Mouse (Mus musculus): Measurements from ENCODE around the gene Acot1. TPM values are rescaled to one million over a fixed set of nuclear protein-coding genes. Genes with fewer than 3 reads are reported as not detected.
"Not testable (repeated sequence)": the region's sequence is repeated elsewhere in the genome, so short reads cannot be mapped to it uniquely, and the experiment has no call there.

The Acot1 gene
- 2.7 and 2.9 TPM in 2 replicates for polyA plus RNA-seq (2012; rRNA removed)

GRCm38 (mm10) chr12:84009171-84009965, at the start of gene Acot1:
Gene Acot1, plus strand, starts transcription at chr12:84009490.
- H3K27me3 ChIP-seq (ENCODE audit: control insufficient read depth, insufficient read depth, low read length); H3K27ac ChIP-seq (ENCODE audit: insufficient read depth, low read depth, low read length); H3K36me3 ChIP-seq (ENCODE audit: control insufficient read depth, insufficient read depth, low read length): not testable (repeated sequence)

DNA sequence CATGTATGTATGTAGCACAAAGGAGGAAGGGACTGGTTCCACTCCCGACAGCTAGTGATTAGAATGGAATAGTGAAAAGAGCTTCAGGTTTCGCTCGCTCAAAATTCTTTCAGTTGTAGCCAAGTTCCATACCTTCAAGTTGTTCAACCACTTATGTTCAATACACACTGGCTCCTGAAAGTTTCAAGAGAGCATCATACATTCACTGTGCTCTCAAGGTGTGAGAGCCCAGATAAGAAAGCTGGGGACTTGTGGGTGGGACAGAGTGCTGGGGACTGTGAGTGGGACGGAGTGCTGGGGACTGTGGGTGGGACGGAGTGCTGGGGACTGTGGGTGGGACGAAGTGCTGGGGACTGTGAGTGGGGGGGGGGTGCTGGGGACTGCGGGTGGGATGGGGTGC, 44.1 kb upstream of the Acot1 start:
- WGBS = 93% methylated on average over 7 of the region's 7 CpGs
- Histone ChIP-seq H3K27ac (ENCODE audit: insufficient read depth, low read depth, low read length) (no peak overlapping the region), H3K36me3 (ENCODE audit: control insufficient read depth, insufficient read depth, low read length) (no peaks in the 10 kb centered on the region), H3K4me3 (ENCODE audit: low read depth, low read length) (no peak overlapping the region), H3K4me1 (ENCODE audit: control insufficient read depth, insufficient read depth, insufficient read length, low read length) (no peaks in the 10 kb centered on the region), H3K27me3 (ENCODE audit: control insufficient read depth, insufficient read depth, low read length) (no peaks in the 10 kb centered on the region)
- TF ChIP-seq POLR2A (IDR thresholded peaks at IDR 0.05; ENCODE audit: low read depth, low read length) (no peak), CTCF (IDR thresholded peaks at IDR 0.05; ENCODE audit: extremely low read depth, insufficient read length, insufficient replicate concordance, low read depth, low read length) (no peak)

More at GRCm38 (mm10) chr12:84009171-84009965, at the start of gene Acot1:
- WGBS = under 1% methylated on average over 67 of the region's 70 CpGs
- H3K4me3 ChIP-seq (ENCODE audit: low read depth, low read length) = peak within 1 kb of the TSS; percentile 64
- H3K4me1 ChIP-seq (ENCODE audit: control insufficient read depth, insufficient read depth, insufficient read length, low read length) = not testable (repeated sequence)

DNA sequence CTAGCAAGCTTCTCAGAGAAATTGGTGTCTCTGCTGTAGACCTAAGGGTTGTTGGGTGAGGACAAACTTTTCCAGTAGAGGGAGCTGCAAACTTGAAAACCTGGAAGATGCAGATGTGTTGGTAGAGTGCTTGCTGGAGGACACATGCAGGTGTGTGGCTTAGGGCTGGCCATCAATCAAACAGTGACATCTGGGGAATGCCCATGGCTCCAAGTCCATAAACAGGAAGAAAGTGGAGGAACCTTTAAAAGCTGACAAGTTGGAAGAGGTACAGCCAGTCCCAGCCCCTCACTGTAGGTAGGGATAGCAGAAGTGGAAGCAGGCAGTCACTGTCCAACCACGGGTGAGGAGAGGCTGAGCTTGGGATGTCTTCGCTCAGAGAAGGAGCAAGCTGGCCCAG, 37.2 kb upstream of the Acot1 start:
- Histone ChIP-seq H3K36me3 (ENCODE audit: control insufficient read depth, insufficient read depth, low read length) (no peaks in the 10 kb centered on the region), H3K4me3 (ENCODE audit: low read depth, low read length) (no peak overlapping the region), H3K4me1 (ENCODE audit: control insufficient read depth, insufficient read depth, insufficient read length, low read length) (peaks cover 3% of the 10 kb centered on the region; the same call in 1 of the 2 replicates), H3K27me3 (ENCODE audit: control insufficient read depth, insufficient read depth, low read length) (no peaks in the 10 kb centered on the region), H3K27ac (ENCODE audit: insufficient read depth, low read depth, low read length) (no peak overlapping the region)
- TF ChIP-seq CTCF (IDR thresholded peaks at IDR 0.05; ENCODE audit: extremely low read depth, insufficient read length, insufficient replicate concordance, low read depth, low read length) = peak; percentile 63; the same call in 1 of the 2 replicates
- no peak for TF ChIP-seq POLR2A (IDR thresholded peaks at IDR 0.05; ENCODE audit: low read depth, low read length)
- 35% methylated on average over 2 of the region's 2 CpGs for WGBS

GRCm38 (mm10) chr12:83978862-83979261, 30.4 kb upstream of the Acot1 start:
- 91% methylated on average over 6 of the region's 6 CpGs for WGBS
- Histone ChIP-seq H3K27me3 (ENCODE audit: control insufficient read depth, insufficient read depth, low read length) (no peaks in the 10 kb centered on the region), H3K27ac (ENCODE audit: insufficient read depth, low read depth, low read length) (no peak overlapping the region), H3K4me3 (ENCODE audit: low read depth, low read length) (no peak overlapping the region), H3K4me1 (ENCODE audit: control insufficient read depth, insufficient read depth, insufficient read length, low read length) (peaks cover 11% of the 10 kb centered on the region; the same call in 1 of the 2 replicates), H3K36me3 (ENCODE audit: control insufficient read depth, insufficient read depth, low read length) (no peaks in the 10 kb centered on the region)
- TF ChIP-seq POLR2A (IDR thresholded peaks at IDR 0.05; ENCODE audit: low read depth, low read length) (no peak), CTCF (IDR thresholded peaks at IDR 0.05; ENCODE audit: extremely low read depth, insufficient read length, insufficient replicate concordance, low read depth, low read length) (no peak)

- no peaks in the 10 kb centered on the region for H3K27me3 ChIP-seq (ENCODE audit: control insufficient read depth, insufficient read depth, low read length)
- TF ChIP-seq POLR2A (IDR thresholded peaks at IDR 0.05; ENCODE audit: low read depth, low read length) = no peak
- no peak for TF ChIP-seq CTCF (IDR thresholded peaks at IDR 0.05; ENCODE audit: extremely low read depth, insufficient read length, insufficient replicate concordance, low read depth, low read length)
- peaks cover 11% of the 10 kb centered on the region; the same call in 1 of the 2 replicates for H3K4me1 ChIP-seq (ENCODE audit: control insufficient read depth, insufficient read depth, insufficient read length, low read length)
- WGBS = 23% methylated on average over 4 of the region's 4 CpGs
- H3K27ac ChIP-seq (ENCODE audit: insufficient read depth, low read depth, low read length) = no peak overlapping the region
- H3K36me3 ChIP-seq (ENCODE audit: control insufficient read depth, insufficient read depth, low read length) = no peaks in the 10 kb centered on the region
- no peak overlapping the region for H3K4me3 ChIP-seq (ENCODE audit: low read depth, low read length)
Measured at GRCm38 (mm10) chr12:83981615-83982014, 27.7 kb upstream of the Acot1 start.

- no peak for TF ChIP-seq CTCF (IDR thresholded peaks at IDR 0.05; ENCODE audit: extremely low read depth, insufficient read length, insufficient replicate concordance, low read depth, low read length)
- TF ChIP-seq POLR2A (IDR thresholded peaks at IDR 0.05; ENCODE audit: low read depth, low read length) = no peak
- Histone ChIP-seq H3K4me1 (ENCODE audit: control insufficient read depth, insufficient read depth, insufficient read length, low read length) (peaks cover 11% of the 10 kb centered on the region; the same call in 1 of the 2 replicates), H3K27me3 (ENCODE audit: control insufficient read depth, insufficient read depth, low read length) (no peaks in the 10 kb centered on the region), H3K36me3 (ENCODE audit: control insufficient read depth, insufficient read depth, low read length) (no peaks in the 10 kb centered on the region), H3K27ac (ENCODE audit: insufficient read depth, low read depth, low read length) (no peak within 1 kb of the TSS), H3K4me3 (ENCODE audit: low read depth, low read length) (no peak within 1 kb of the TSS)
- WGBS = 87% methylated on average over 4 of the region's 4 CpGs
Measured at GRCm38 (mm10) chr12:83984752-83985151, 24.5 kb upstream of the Acot1 start, which contains the start of gene Heatr4. Gene Heatr4, minus strand, starts transcription at chr12:83984852.

- Histone ChIP-seq H3K27me3 (ENCODE audit: control insufficient read depth, insufficient read depth, low read length) (no peaks in the 10 kb centered on the region), H3K4me1 (ENCODE audit: control insufficient read depth, insufficient read depth, insufficient read length, low read length) (peaks cover 7% of the 10 kb centered on the region; the same call in 1 of the 2 replicates), H3K27ac (ENCODE audit: insufficient read depth, low read depth, low read length) (peak overlapping the region; percentile 68), H3K36me3 (ENCODE audit: control insufficient read depth, insufficient read depth, low read length) (no peaks in the 10 kb centered on the region), H3K4me3 (ENCODE audit: low read depth, low read length) (peak overlapping the region; percentile 65)
- no peak for TF ChIP-seq CTCF (IDR thresholded peaks at IDR 0.05; ENCODE audit: extremely low read depth, insufficient read length, insufficient replicate concordance, low read depth, low read length)
- no peak for TF ChIP-seq POLR2A (IDR thresholded peaks at IDR 0.05; ENCODE audit: low read depth, low read length)
- WGBS = 10% methylated on average over 8 of the region's 8 CpGs
Measured at GRCm38 (mm10) chr12:83987242-83987582, 22.1 kb upstream of the Acot1 start.
